Mouse (Mus musculus) embryonic fibroblast, embryonic 13.5 days (primary cell): ENCODE data around the gene Ube4b.

ENCODE experiments used
- CTCF ChIP-seq: IDR thresholded peaks from 2 replicates; pipeline ENCODE4 v1.5.1; 2011; ENCODE audit warnings: mild to moderate bottlenecking, control low read depth, low read length, moderate library complexity, borderline replicate concordance; ENCODE audit not compliant: insufficient read depth
- POLR2A ChIP-seq: IDR thresholded peaks from 2 replicates; pipeline ENCODE4 v1.6.1; 2011; ENCODE audit warnings: low read depth, mild to moderate bottlenecking, control low read depth, low read length, moderate library complexity

GRCm38 (mm10) chr4:149322718-149323117 lies 103.8 kb downstream of the Ube4b start:
- TF ChIP-seq CTCF (no peak), POLR2A (no peak)
